Mouse (Mus musculus) heart, embryonic 13.5 days (tissue): ENCODE measurements around the gene Ruvbl2. TPM values are rescaled to one million over a fixed set of nuclear protein-coding genes. Genes with fewer than 3 reads are reported as not detected.
"Not testable (repeated sequence)": the region's sequence is repeated elsewhere in the genome, so short reads cannot be mapped to it uniquely, and the experiment has no call there.

Source experiments
- ATAC-seq: fragments of 200-750 bp; cut with Nextera tagmentation; 2 replicates; pipeline ENCODE4 v1.8.0; 2017; ENCODE audit warnings: moderate TSS enrichment; ENCODE audit not compliant: insufficient number of reproducible peaks, low FRiP score, low TSS enrichment; ENCODE audit errors: extremely low read depth
- H3K27ac ChIP-seq: fragments of 300-500 bp; sonication (generic); replicated peaks from 2 replicates; pipeline ENCODE4 v1.5.1; 2015; ENCODE audit warnings: moderate library complexity, mild to moderate bottlenecking, inconsistent platforms
- H3K27me3 ChIP-seq: fragments of 300-500 bp; sonication (generic); replicated peaks from 2 replicates; pipeline ENCODE4 v1.6.1; 2015; ENCODE audit warnings: mild to moderate bottlenecking, inconsistent platforms
- H3K36me3 ChIP-seq: fragments of 300-500 bp; sonication (generic); 2 replicates; pipeline ENCODE4 v1.6.1; 2015; ENCODE audit warnings: mild to moderate bottlenecking, inconsistent platforms
- H3K4me1 ChIP-seq: fragments of 300-500 bp; sonication (generic); 2 replicates; pipeline ENCODE4 v1.6.1; 2015; ENCODE audit warnings: inconsistent platforms
- H3K4me2 ChIP-seq: fragments of 300-500 bp; sonication (generic); 2 replicates; pipeline ENCODE4 v1.6.1; 2015; ENCODE audit warnings: inconsistent platforms, mild to moderate bottlenecking, moderate library complexity
- H3K4me3 ChIP-seq: fragments of 300-500 bp; sonication (generic); 2 replicates; pipeline ENCODE4 v1.5.1; 2015; ENCODE audit warnings: moderate library complexity, mild to moderate bottlenecking, inconsistent platforms
- H3K9ac ChIP-seq: fragments of 300-500 bp; sonication (generic); 2 replicates; pipeline ENCODE4 v1.6.1; 2015; ENCODE audit warnings: inconsistent platforms, mild to moderate bottlenecking, moderate library complexity
- H3K9me3 ChIP-seq: fragments of 300-500 bp; sonication (generic); 2 replicates; pipeline ENCODE4 v1.6.1; 2016; ENCODE audit warnings: inconsistent platforms
- WGBS: fragments of 180-500 bp; shearing (Covaris S2); methylation state at CpG from one replicate; pipeline ENCODE4 v1.1.7; 2015; ENCODE audit warnings: mixed read lengths; 5-methylcytosine and 5-hydroxymethylcytosine counted together
- polyA plus RNA-seq: library from polyadenylated mRNA; unstranded; fragments of >200 nt; fragmentation: Nextera tagmentation; extraction: Ambion mirVana; gene quantifications from 2 replicates; pipeline ENCODE4 v1.2.1, GENCODE M21; 2015

Ruvbl2 gene
- polyA plus RNA-seq, 1 experiment from 2014 or later = 80.6 TPM

DNA sequence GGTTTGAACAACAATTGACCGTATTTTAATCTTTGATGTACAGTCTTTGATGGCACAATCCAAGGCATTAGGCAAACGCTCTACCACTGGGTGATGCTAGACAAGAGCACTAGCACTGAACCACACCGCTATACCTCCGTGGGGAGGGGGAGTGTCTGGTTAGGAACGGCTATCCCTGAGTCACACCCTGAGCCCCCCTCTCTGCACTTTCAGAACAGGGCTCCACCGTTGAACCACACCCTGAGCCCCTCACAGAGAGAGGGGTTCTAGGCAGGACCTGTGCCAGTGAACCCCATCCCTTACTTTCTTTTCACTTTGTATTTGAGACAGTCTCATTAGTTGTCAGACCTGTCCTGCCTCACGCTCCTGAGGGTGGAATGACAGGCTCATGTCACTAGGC, 29.5 kb downstream of the Ruvbl2 start:
- Histone ChIP-seq H3K9me3 (no peaks in the 10 kb centered on the region), H3K27me3 (peaks cover 81% of the 10 kb centered on the region), H3K4me3 (no peak overlapping the region), H3K36me3 (no peaks in the 10 kb centered on the region), H3K4me2 (no peak overlapping the region), H3K4me1 (peaks cover 29% of the 10 kb centered on the region), H3K27ac (no peak overlapping the region), H3K9ac (no peak overlapping the region)
- ATAC-seq = no peak
- WGBS = 67% methylated on average over 7 of the region's 7 CpGs

DNA sequence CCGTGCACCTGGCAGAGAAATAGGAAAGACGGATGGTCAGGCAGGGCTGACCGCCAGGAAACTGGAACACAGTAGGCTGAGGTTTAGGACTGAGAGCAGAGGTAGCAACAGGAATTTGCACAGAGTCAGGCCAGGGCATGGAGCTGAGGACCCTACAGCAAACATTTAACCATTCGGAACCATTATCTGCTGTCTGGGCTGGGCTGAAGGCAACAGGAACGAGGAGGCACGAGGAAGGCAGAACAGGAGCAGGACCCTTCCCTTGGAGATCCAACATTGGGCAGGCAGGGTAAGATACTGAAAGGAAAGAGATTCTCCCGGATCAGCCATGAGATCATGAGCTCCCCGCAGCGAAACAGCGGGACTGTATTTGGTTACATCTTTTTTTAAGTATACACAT, 30.1 kb downstream of the Ruvbl2 start:
- H3K27me3 ChIP-seq = peaks cover 76% of the 10 kb centered on the region
- H3K27ac ChIP-seq = no peak overlapping the region
- 75% methylated on average over 10 of the region's 10 CpGs for WGBS
- ATAC-seq = no peak
- no peaks in the 10 kb centered on the region for H3K36me3 ChIP-seq
- H3K9me3 ChIP-seq = no peaks in the 10 kb centered on the region
- H3K4me1 ChIP-seq = peaks cover 24% of the 10 kb centered on the region
- H3K4me3 ChIP-seq = no peak overlapping the region
- H3K9ac ChIP-seq = no peak overlapping the region
- no peak overlapping the region for H3K4me2 ChIP-seq

DNA sequence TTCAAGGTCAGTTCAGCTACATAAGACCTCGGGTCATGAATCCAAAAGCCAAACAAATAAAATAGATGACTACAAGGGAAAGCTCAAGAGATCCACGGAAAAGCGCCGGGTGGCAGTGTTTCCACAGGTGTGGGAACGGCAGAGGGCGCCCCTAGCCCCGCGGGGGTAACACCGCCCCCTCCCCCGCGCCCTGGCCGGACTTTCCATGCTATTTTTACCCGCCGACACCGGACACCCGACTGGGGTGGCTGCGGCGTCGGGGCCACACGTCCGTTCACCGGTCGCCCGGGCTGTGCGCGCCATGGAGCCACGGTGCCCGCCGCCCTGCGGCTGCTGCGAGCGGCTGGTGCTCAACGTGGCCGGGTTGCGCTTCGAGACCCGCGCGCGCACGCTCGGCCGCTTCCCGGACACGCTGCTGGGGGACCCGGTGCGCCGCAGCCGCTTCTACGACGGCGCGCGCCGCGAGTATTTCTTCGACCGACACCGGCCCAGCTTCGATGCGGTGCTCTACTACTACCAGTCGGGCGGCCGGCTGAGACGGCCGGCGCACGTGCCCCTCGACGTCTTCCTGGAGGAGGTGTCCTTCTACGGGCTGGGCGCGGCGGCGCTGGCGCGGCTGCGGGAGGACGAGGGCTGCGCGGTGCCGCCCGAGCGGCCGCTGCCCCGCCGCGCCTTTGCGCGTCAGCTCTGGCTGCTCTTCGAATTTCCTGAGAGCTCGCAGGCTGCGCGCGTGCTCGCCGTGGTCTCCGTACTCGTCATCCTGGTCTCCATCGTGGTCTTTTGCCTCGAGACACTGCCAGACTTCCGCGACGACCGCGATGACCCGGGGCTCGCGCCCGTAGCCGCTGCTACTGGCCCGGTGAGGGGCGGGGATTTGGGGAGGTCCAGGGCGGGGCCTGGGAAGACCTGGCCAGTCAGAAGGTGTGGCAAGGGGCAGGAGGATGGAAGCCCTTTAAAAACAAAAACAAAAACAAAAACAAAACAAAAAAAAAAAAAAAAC, 31.4 kb downstream of the Ruvbl2 start:
- ATAC-seq = no peak
- Histone ChIP-seq H3K27me3 (peaks cover 64% of the 10 kb centered on the region), H3K9ac (peak overlapping the region; percentile 77), H3K27ac (no peak overlapping the region), H3K4me2 (peak overlapping the region; percentile 80), H3K4me1 (peaks cover 17% of the 10 kb centered on the region), H3K36me3 (no peaks in the 10 kb centered on the region), H3K9me3 (no peaks in the 10 kb centered on the region), H3K4me3 (peak overlapping the region; percentile 56)
- WGBS = under 1% methylated on average over 114 of the region's 114 CpGs

DNA sequence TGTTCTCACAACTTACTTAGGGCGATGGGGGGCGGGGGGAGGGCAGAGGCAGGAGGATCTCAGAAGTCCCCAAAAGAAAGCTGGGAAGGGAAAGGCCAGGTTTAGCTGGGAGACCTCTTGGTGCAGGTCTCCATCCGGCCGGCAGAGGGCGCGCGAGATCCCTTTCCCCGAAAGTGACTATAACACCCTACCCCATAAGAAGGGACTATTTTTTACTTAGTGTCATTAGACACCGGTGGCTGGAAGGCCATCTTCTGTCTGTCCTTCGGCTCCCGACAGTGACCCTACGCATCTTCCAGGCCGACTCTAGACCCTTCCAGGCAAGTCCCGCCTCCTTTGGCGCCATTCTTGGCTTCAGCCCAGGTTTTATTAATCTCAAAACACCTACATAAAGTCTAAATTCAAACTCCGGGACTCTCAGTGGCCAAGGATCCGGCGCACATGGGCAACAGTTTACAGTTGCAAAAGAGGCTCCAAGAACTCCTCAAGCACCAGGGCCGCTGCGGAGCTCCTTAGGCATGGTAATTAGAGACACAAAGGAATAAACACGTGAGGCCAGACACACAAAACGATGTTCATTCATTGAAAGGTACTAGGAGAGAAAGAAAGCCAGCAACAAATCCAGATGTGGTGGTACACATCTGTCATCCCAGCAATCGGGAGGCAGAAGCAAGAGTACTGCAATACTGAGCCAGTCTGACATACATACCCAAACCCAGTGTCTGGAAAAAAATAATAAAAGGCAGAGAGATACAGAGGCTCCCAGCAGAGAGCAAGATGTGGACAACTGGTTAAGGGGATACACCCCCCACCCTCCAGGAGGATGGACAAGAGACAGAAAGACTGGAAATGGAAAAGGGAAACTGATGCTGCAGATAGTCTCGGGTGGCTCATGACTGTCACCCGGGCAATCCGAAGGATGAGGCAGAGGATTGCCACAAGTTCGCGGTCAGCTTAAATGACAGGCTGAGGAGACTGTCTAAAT, 32.5 kb downstream of the Ruvbl2 start, which contains the start of gene Kcna7:
Kcna7 (plus strand) TSS at position 563 of the 985 bp plus-strand sequence.
- peak within 1 kb of the TSS; percentile 56 for H3K4me3 ChIP-seq
- peak within 1 kb of the TSS; percentile 9; the same call in 1 of the 2 replicates for H3K27ac ChIP-seq
- peaks cover 53% of the 10 kb centered on the region for H3K27me3 ChIP-seq
- no peaks in the 10 kb centered on the region for H3K9me3 ChIP-seq
- no peak for ATAC-seq
- peak within 1 kb of the TSS; percentile 77 for H3K9ac ChIP-seq
- 10% methylated on average over 28 of the region's 28 CpGs for WGBS
- H3K36me3 ChIP-seq = no peaks in the 10 kb centered on the region
- peak within 1 kb of the TSS; percentile 80 for H3K4me2 ChIP-seq
- H3K4me1 ChIP-seq = peaks cover 17% of the 10 kb centered on the region

DNA sequence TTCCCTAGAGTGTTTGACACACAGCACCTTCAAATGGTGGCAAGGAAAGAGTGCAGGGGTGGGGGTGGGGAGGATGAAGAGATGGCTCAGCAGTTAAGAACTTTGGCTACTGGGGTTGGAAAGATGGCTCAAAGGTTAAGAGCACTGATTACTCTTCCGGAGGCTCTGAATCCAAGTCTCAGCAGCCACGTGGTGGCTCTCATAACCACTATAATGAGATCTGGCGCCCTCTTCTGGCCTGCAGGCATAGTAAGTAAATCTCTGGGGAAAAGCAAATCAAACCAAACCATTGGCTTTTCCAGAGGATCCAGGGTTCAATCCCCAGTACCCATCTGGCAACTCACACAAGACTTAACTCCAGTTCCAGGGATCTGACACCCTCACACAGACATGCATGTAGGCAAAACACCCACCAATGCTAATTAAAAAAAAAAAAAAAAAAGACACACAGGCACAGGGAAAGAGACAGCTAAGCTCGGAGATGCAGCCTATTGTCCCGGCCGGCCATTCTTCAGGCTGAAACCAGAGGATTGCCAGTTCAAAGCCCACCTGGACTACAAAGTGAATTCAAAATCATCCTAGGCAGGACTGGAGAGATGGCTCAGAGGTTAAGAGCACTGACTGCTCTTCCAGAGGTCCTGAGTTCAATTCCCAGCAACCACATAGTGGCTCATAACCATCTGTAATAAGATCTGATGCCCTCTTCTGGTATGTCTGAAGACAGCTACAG, 34.2 kb downstream of the Ruvbl2 start:
- H3K4me2 ChIP-seq = no peak overlapping the region
- H3K9ac ChIP-seq = no peak overlapping the region
- H3K9me3 ChIP-seq = no peaks in the 10 kb centered on the region
- no peak overlapping the region for H3K27ac ChIP-seq
- H3K36me3 ChIP-seq = no peaks in the 10 kb centered on the region
- H3K4me3 ChIP-seq = no peak overlapping the region
- peaks cover 36% of the 10 kb centered on the region for H3K27me3 ChIP-seq
- WGBS = 48% methylated on average over 6 of the region's 6 CpGs
- peaks cover 17% of the 10 kb centered on the region for H3K4me1 ChIP-seq
- ATAC-seq = no peak

DNA sequence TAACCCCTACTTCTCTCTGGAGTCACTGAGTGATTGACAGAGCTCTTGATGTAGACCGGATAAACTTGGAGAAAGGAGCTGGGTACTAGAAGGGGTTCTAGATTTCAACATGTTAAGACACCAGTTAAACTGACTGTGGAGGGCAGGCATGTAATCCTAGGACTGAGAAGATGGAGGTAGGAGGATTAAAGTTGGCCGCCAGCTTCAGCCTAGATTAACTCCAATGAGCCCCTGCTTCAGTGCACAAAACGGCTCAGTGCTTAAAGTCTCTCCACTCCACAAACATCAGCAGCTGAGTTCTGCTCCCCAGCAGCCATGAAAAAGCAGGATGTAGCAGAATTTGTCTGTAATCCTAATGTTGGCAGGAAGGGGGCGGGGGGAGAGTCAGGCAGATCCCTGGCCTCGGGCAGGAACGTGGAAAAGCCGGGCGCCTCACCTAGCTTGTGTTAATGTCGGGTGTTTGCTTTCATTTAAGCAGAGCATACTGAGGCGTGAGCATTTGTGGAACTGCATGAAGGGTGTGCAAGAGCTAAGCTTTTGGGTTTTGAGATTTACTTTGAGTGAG, 36.3 kb downstream of the Ruvbl2 start:
- H3K4me3 ChIP-seq = no peak overlapping the region
- no peak overlapping the region for H3K4me2 ChIP-seq
- H3K9ac ChIP-seq = no peak overlapping the region
- ATAC-seq = no peak
- H3K4me1 ChIP-seq = peaks cover 15% of the 10 kb centered on the region
- H3K9me3 ChIP-seq = no peaks in the 10 kb centered on the region
- no peaks in the 10 kb centered on the region for H3K36me3 ChIP-seq
- H3K27ac ChIP-seq = no peak overlapping the region
- 72% methylated on average over 10 of the region's 10 CpGs for WGBS
- peaks cover 15% of the 10 kb centered on the region for H3K27me3 ChIP-seq

DNA sequence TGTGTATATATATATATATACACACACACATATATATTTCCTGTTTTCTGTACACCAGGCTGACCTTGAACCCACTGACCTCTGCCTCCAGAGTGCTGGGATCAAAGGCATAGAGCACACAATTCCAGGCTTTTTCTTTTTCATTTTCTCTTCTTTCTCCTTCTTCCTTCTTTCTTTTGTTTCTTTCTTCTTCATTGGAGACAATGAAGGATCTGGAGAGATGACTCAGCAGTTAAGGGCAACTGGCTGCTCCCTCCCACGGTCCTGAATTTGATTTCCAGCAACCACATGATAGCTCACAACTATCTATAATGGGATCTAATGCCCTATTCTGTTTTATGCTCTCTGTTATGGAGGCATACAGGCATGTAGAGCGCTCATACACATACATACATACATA, 41.1 kb downstream of the Ruvbl2 start:
- peaks cover 23% of the 10 kb centered on the region for H3K4me1 ChIP-seq
- no peak overlapping the region for H3K4me3 ChIP-seq
- ATAC-seq = no peak
- H3K27me3 ChIP-seq = no peaks in the 10 kb centered on the region
- no peaks in the 10 kb centered on the region for H3K9me3 ChIP-seq
- no peak overlapping the region for H3K4me2 ChIP-seq
- H3K27ac ChIP-seq = no peak overlapping the region
- no peak overlapping the region for H3K9ac ChIP-seq
- peaks cover 23% of the 10 kb centered on the region for H3K36me3 ChIP-seq
- 73% methylated on average over 2 of the region's 2 CpGs for WGBS

DNA sequence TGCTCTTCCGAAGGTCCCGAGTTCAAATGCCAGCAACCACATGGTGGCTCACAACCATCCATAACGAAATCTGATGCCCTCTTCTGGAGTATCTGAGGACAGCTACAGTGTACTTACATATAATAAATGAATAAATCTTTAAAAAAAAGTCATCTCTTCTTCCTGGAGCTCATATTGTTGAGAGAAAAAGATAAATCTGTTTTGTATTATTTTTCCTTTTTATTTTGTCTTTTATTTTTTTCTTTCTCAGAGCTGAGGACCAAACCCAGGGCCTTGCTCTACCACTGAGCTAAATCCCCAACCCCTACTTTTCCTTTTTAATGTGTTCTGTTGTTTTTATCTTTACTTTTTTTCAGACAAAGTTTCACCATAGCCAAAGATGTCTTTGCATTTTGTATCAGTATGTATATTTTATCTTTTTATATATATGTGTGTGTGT, 41.5 kb downstream of the Ruvbl2 start:
- Histone ChIP-seq H3K4me3 (peak overlapping the region; percentile 86), H3K36me3 (peaks cover 28% of the 10 kb centered on the region), H3K4me1 (peaks cover 23% of the 10 kb centered on the region), H3K9ac (peak overlapping the region; percentile 78), H3K27ac (peak overlapping the region; percentile 88), H3K4me2 (peak overlapping the region; percentile 73)
- H3K27me3 ChIP-seq, H3K9me3 ChIP-seq, ATAC-seq: not testable (repeated sequence)
- 4% methylated on average over 3 of the region's 3 CpGs for WGBS

DNA sequence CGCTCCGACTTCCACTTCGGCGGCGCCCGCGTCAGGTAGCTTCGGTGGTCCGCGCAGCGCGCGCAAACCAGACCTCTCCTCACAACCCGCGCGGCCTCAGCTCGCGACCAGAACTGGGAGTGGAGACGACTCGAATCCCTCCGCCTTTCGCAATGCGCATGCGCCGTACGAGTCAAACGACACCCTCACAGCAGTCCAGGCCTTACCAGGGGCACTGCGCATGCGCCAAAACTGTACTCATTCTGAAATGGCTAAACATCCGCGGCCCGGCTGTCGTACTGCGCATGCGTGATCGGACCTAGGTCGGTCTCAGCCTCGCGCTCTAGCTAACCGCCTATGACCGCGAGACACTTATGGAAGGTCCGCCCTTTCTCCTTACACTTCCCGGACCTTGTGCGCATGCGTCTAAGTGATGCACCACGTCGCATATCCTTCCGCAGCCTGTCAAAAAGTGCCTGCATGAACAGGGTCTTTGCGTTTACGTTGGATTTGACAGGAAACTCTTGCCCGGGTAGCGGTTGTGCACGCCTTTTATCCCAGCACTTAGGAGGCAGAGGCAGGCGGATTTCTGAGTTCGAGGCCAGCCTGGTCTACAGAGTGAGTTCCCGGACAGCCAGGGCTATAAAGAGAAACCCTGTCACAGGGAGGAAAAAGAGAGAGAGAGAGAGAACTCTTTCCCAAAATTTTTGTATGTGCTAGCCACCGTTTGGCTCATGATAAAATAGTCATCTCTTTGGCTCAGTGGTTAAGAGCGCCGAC, 42.1 kb downstream of the Ruvbl2 start, which contains the start of gene Snrnp70:
Snrnp70 (minus strand) TSS at position 165 of the 759 bp plus-strand sequence.
- peak; percentile 92 for ATAC-seq
- peaks cover 23% of the 10 kb centered on the region for H3K4me1 ChIP-seq
- no peaks in the 10 kb centered on the region for H3K9me3 ChIP-seq
- H3K36me3 ChIP-seq = peaks cover 33% of the 10 kb centered on the region
- under 1% methylated on average over 60 of the region's 60 CpGs for WGBS
- peak within 1 kb of the TSS; percentile 99 for H3K9ac ChIP-seq
- H3K4me2 ChIP-seq = peak within 1 kb of the TSS; percentile 100
- H3K27ac ChIP-seq = peak within 1 kb of the TSS; percentile 98
- H3K4me3 ChIP-seq = peak within 1 kb of the TSS; percentile 86
- no peaks in the 10 kb centered on the region for H3K27me3 ChIP-seq

DNA sequence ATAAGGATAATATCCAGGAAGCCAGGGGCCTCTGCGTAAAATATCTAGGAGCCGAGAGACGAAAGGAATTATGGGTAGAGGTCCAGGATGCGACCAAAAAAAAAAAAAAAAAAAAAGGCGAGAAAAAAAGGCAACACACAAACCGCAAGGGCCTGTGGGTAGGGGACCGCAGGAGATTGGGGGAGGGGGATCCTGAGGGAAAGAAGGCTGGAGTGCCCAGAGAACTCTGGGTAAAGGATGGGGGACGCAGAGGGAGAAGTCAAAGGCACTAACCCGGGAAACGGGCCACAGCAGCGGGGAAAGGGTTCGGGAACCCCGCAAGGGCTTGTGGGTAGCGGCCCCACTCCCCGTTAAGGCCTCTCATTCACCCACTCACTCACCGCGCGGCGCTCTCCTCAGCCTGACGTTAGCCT, 42.8 kb downstream of the Ruvbl2 start:
- peaks cover 39% of the 10 kb centered on the region for H3K36me3 ChIP-seq
- peak overlapping the region; percentile 100 for H3K4me2 ChIP-seq
- no peaks in the 10 kb centered on the region for H3K9me3 ChIP-seq
- peak overlapping the region; percentile 99 for H3K9ac ChIP-seq
- H3K27ac ChIP-seq = peak overlapping the region; percentile 98
- H3K4me3 ChIP-seq = peak overlapping the region; percentile 86
- WGBS = 0% methylated on average over 20 of the region's 20 CpGs
- peaks cover 24% of the 10 kb centered on the region for H3K4me1 ChIP-seq
- peak; percentile 61 for ATAC-seq
- H3K27me3 ChIP-seq = no peaks in the 10 kb centered on the region
